8 mouse cellular contexts compared by ENCODE assay signal in genomic region chr12:80084446-80085112, GRCm38 (mm10). TPM values are rescaled to one million over a fixed set of nuclear protein-coding genes. Genes with fewer than 3 reads are reported as not detected.
DNase-seq lines count a peak whose midpoint lies in the region; ATAC-seq and TF ChIP-seq lines count a peak whose summit lies in the region.

No protein-coding gene starts in this region.

- no peak for TF ChIP-seq CTCF in kidney, adult 2 months (conservative IDR thresholded peaks at IDR 0.05; ENCODE audit: insufficient read depth, insufficient read length, low read depth, low read length)
- TF ChIP-seq CTCF in thymus, adult 2 months (IDR thresholded peaks at IDR 0.05; ENCODE audit: borderline replicate concordance, control insufficient read depth, extremely low read depth, insufficient read depth, low read length, poor library complexity), result no peak

- no peak for TF ChIP-seq POLR2A in kidney, adult 2 months (IDR thresholded peaks at IDR 0.05; ENCODE audit: low read depth, low read length)
- TF ChIP-seq POLR2A in thymus, adult 2 months (IDR thresholded peaks at IDR 0.05; ENCODE audit: control insufficient read depth, extremely low read depth, insufficient read depth, low read length, poor library complexity), result no peak

- no peak overlapping the region for H3K4me3 ChIP-seq in kidney, adult 2 months (ENCODE audit: insufficient read depth, low read depth, low read length)
- no peak overlapping the region for H3K4me3 ChIP-seq in heart, embryonic 10.5 days
- H3K4me3 ChIP-seq in liver, embryonic 12.5 days, result no peak overlapping the region
- no peak overlapping the region for H3K4me3 ChIP-seq in thymus, adult 2 months (ENCODE audit: control insufficient read depth, insufficient read depth, low read length)

- DNase-seq in kidney, adult 2 months, result no peak
- no peak for DNase-seq in kidney, postnatal 10 days
- DNase-seq in heart, embryonic 10.5 days (ENCODE audit: low spot score), result no peak
- DNase-seq in thymus, adult 2 months, result no peak
- DNase-seq in MN1 (ENCODE audit: low spot score), result no peak

- peak; percentile 30 for ATAC-seq in common myeloid progenitor, adult 5-6 weeks (replicated peaks; ENCODE audit: low read depth, poor library complexity, severe bottlenecking)
- peak; percentile 19 for ATAC-seq in liver, embryonic 12.5 days
- no peak for ATAC-seq in megakaryocyte progenitor cell, adult 5-6 weeks (replicated peaks; ENCODE audit: poor library complexity)

- H3K27me3 ChIP-seq in kidney, adult 2 months (replicated peaks; ENCODE audit: control insufficient read depth, insufficient read depth, low read length), result no peaks in the 10 kb centered on the region
- H3K27me3 ChIP-seq in heart, embryonic 10.5 days (ENCODE audit: insufficient read depth, poor library complexity, severe bottlenecking), result no peaks in the 10 kb centered on the region
- H3K27me3 ChIP-seq in liver, embryonic 12.5 days (replicated peaks), result no peaks in the 10 kb centered on the region
- no peaks in the 10 kb centered on the region for H3K27me3 ChIP-seq in thymus, adult 2 months (ENCODE audit: control insufficient read depth, insufficient read depth, low read length)

- H3K9me3 ChIP-seq in heart, embryonic 10.5 days, result no peaks in the 10 kb centered on the region
- no peaks in the 10 kb centered on the region for H3K9me3 ChIP-seq in liver, embryonic 12.5 days (replicated peaks)

- H3K9ac ChIP-seq in liver, embryonic 12.5 days, result no peak overlapping the region

- peaks cover 12% of the 10 kb centered on the region for H3K4me1 ChIP-seq in kidney, adult 2 months (ENCODE audit: control insufficient read depth, insufficient read depth, low read length)
- H3K4me1 ChIP-seq in heart, embryonic 10.5 days, result peaks cover 47% of the 10 kb centered on the region
- H3K4me1 ChIP-seq in liver, embryonic 12.5 days, result peaks cover 76% of the 10 kb centered on the region
- no peaks in the 10 kb centered on the region for H3K4me1 ChIP-seq in thymus, adult 2 months (replicated peaks; ENCODE audit: control insufficient read depth, insufficient read depth, low read length)

- H3K27ac ChIP-seq in kidney, adult 2 months (ENCODE audit: insufficient read depth, low read depth, low read length), result peak overlapping the region; percentile 28
- peak overlapping the region; percentile 81 for H3K27ac ChIP-seq in heart, embryonic 10.5 days
- H3K27ac ChIP-seq in liver, embryonic 12.5 days, result peak overlapping the region; percentile 89
- H3K27ac ChIP-seq in thymus, adult 2 months (ENCODE audit: control insufficient read depth, insufficient read depth, low read length), result no peak overlapping the region

- no peaks in the 10 kb centered on the region for H3K36me3 ChIP-seq in kidney, adult 2 months (ENCODE audit: control insufficient read depth, insufficient read depth, low read length)
- no peaks in the 10 kb centered on the region for H3K36me3 ChIP-seq in heart, embryonic 10.5 days
- no peaks in the 10 kb centered on the region for H3K36me3 ChIP-seq in liver, embryonic 12.5 days
- no peaks in the 10 kb centered on the region for H3K36me3 ChIP-seq in thymus, adult 2 months (ENCODE audit: control insufficient read depth, insufficient read depth, low read length)

- peak overlapping the region; percentile 49 for H3K4me2 ChIP-seq in liver, embryonic 12.5 days

- 53% methylated on average over 7 of the region's 7 CpGs for WGBS in kidney, adult 2 months
- 31% methylated on average over 7 of the region's 7 CpGs for WGBS in heart, embryonic 10.5 days
- 30% methylated on average over 7 of the region's 7 CpGs for WGBS in liver, embryonic 12.5 days (ENCODE audit: insufficient replicate concordance)
- WGBS in thymus, adult 2 months, result 73% methylated on average over 7 of the region's 7 CpGs

RNA-seq across cellular contexts. Expression of gene Zfp36l1, which starts 28.2 kb away (rescaled TPM):
- polyA plus RNA-seq in kidney, adult 2 months (2012; rRNA removed), result 109 and 111 TPM in 2 replicates
- total RNA-seq in common myeloid progenitor, adult 5-6 weeks (2017), result 14.5 and 17.7 TPM in 2 replicates
- 90.2 and 114 TPM in 2 replicates for polyA plus RNA-seq in heart, embryonic 10.5 days (2016; fragmentation: Nextera tagmentation; extraction: Ambion mirVana)
- polyA plus RNA-seq in liver, embryonic 12.5 days (2016; fragmentation: Nextera tagmentation; extraction: Ambion mirVana), result 23.9 and 24.2 TPM in 2 replicates
- total RNA-seq in megakaryocyte progenitor cell, adult 5-6 weeks (2015), result 8.8 and 14.1 TPM in 2 replicates
- 1.8 and 2.6 TPM in 2 replicates for total RNA-seq in megakaryocyte progenitor cell, adult 5-6 weeks (2017)
- polyA plus RNA-seq in thymus, adult 2 months (2012; rRNA removed), result 253 and 297 TPM in 2 replicates
